Mouse (Mus musculus): Measurements from ENCODE around the gene Cdr2.

DNA sequence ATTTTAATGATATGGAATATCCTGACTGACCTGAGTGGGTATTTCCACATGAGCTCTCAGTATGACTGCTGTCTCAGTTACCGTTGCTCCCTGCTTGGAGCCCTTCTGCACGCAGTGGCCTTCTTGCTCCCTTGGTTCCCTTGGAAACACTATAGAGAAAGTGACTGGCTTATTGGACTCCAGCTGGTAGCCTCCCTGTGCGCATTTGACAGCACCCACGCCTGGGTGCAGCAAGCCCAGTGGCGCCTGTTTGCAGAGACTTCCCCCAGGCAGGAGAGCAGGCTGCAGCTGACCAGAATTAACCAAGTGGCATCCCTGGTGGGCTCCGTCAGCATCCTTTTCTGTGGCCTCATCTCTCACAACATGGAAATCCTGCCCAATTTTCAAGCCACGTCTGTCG lies 9.1 kb upstream of the Cdr2 start:
- TF ChIP-seq GATA1 (IDR thresholded peaks at IDR 0.05; ENCODE audit: low read length) (no peak), TAL1 (IDR thresholded peaks at IDR 0.05; ENCODE audit: low read length) (no peak)

Measured in erythroblast, embryonic 14.5 days (primary cell).